Comparison of ENCODE assay signal across 8 mouse cellular contexts in the genomic region with DNA sequence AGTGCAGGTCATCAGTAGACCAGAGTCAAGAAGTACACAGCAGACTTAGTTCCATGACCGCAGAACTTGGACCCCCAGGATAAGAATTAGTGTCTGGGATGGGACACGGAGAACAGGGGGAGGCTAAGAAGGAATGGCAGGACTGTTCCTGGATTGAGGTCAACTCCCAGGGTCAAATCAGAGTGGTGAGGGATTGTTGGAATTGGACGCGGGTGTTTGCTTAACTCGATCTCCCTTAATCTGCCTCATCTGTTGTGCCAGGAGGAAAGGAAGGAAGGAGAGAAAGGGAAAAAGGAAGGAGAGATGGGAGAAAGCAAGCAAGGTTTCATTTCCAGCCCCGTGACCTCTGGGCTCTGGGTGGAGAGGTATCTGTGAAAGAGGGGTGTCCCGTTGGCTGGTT. TPM values are rescaled to one million over a fixed set of nuclear protein-coding genes. Genes with fewer than 3 reads are reported as not detected.
DNase-seq lines count a peak whose midpoint lies in the region; ATAC-seq lines count a peak whose summit lies in the region.

A gene (plus strand): TSS at position 301 of the 400 bp plus-strand sequence.

- H3K36me3 ChIP-seq in kidney, embryonic 14.5 days (ENCODE audit: control insufficient read depth, insufficient read depth, low read length), result peaks cover 47% of the 10 kb centered on the region
- H3K36me3 ChIP-seq in embryonic facial prominence, embryonic 10.5 days (replicated peaks), result peaks cover 64% of the 10 kb centered on the region
- H3K36me3 ChIP-seq in midbrain, embryonic 12.5 days, result peaks cover 52% of the 10 kb centered on the region

- 13% methylated on average over 7 of the region's 7 CpGs for WGBS in kidney, embryonic 14.5 days
- WGBS in embryonic facial prominence, embryonic 10.5 days, result 11% methylated on average over 7 of the region's 7 CpGs
- 14% methylated on average over 7 of the region's 7 CpGs for WGBS in midbrain, embryonic 12.5 days

- peak within 1 kb of the TSS; percentile 60 for H3K4me3 ChIP-seq in kidney, embryonic 14.5 days (ENCODE audit: low read length)
- peak within 1 kb of the TSS; percentile 76 for H3K4me3 ChIP-seq in embryonic facial prominence, embryonic 10.5 days
- peak within 1 kb of the TSS; percentile 69 for H3K4me3 ChIP-seq in midbrain, embryonic 12.5 days

- peak within 1 kb of the TSS; percentile 80 for H3K9ac ChIP-seq in kidney, embryonic 14.5 days (ENCODE audit: low read depth, low read length)
- H3K9ac ChIP-seq in midbrain, embryonic 12.5 days (replicated peaks), result peak within 1 kb of the TSS; percentile 90

- H3K9me3 ChIP-seq in kidney, embryonic 14.5 days (ENCODE audit: control insufficient read depth, low read length), result no peaks in the 10 kb centered on the region
- H3K9me3 ChIP-seq in embryonic facial prominence, embryonic 10.5 days, result 0 out of 2 replicates have a peak, but pooled peaks cover 3% of the 10 kb centered on the region
- H3K9me3 ChIP-seq in midbrain, embryonic 12.5 days, result no peaks in the 10 kb centered on the region

- peaks cover 14% of the 10 kb centered on the region for H3K4me1 ChIP-seq in kidney, embryonic 14.5 days (ENCODE audit: control insufficient read depth, insufficient read depth, low read length)
- H3K4me1 ChIP-seq in embryonic facial prominence, embryonic 10.5 days, result peaks cover 35% of the 10 kb centered on the region
- peaks cover 26% of the 10 kb centered on the region for H3K4me1 ChIP-seq in midbrain, embryonic 12.5 days

- ATAC-seq in kidney, embryonic 14.5 days (ENCODE audit: low FRiP score, low TSS enrichment), result no peak
- no peak for ATAC-seq in midbrain, embryonic 12.5 days (ENCODE audit: low FRiP score, low read depth)

- intact Hi-C loops in left cerebral cortex, postnatal 14 days (cut with DNase I), result no loop called here

- no peak for DNase-seq in kidney, adult 18-20 months
- DNase-seq in embryonic facial prominence, embryonic 10.5 days (ENCODE audit: low spot score), result no peak
- DNase-seq in heart, postnatal 4 days, result no peak
- no peak for DNase-seq in right cerebral cortex, postnatal 4 days
- DNase-seq in left cerebral cortex, postnatal 14 days (ENCODE audit: low spot score in 2 of 2), result no peak
- no peak for DNase-seq in lung, adult 18-20 months

- peak within 1 kb of the TSS; percentile 54 for H3K4me2 ChIP-seq in kidney, embryonic 14.5 days (replicated peaks; ENCODE audit: low read depth, low read length)
- H3K4me2 ChIP-seq in midbrain, embryonic 12.5 days (replicated peaks), result peak within 1 kb of the TSS; percentile 80

- H3K27ac ChIP-seq in kidney, embryonic 14.5 days (ENCODE audit: low read depth, low read length), result peak within 1 kb of the TSS; percentile 73
- peak within 1 kb of the TSS; percentile 97 for H3K27ac ChIP-seq in embryonic facial prominence, embryonic 10.5 days (replicated peaks)
- H3K27ac ChIP-seq in midbrain, embryonic 12.5 days (replicated peaks), result peak within 1 kb of the TSS; percentile 81

- H3K27me3 ChIP-seq in kidney, embryonic 14.5 days (ENCODE audit: control insufficient read depth, insufficient read depth, low read length), result no peaks in the 10 kb centered on the region
- no peaks in the 10 kb centered on the region for H3K27me3 ChIP-seq in embryonic facial prominence, embryonic 10.5 days (replicated peaks; ENCODE audit: low read depth, poor library complexity, severe bottlenecking)
- no peaks in the 10 kb centered on the region for H3K27me3 ChIP-seq in midbrain, embryonic 12.5 days

RNA-seq across cellular contexts. Expression of the gene that starts here (rescaled TPM):
- 412 and 476 TPM in 2 replicates for polyA plus RNA-seq in kidney, embryonic 14.5 days (2014; fragmentation: Nextera tagmentation; extraction: Ambion mirVana)
- polyA plus RNA-seq in embryonic facial prominence, embryonic 10.5 days (2016; fragmentation: Nextera tagmentation; extraction: Ambion mirVana), result 399 and 480 TPM in 2 replicates
- 10 to 100 TPM; 63.0 to 65.1 TPM for total RNA-seq in heart, postnatal 4 days (2021)
- 240 and 287 TPM in 2 replicates for polyA plus RNA-seq in midbrain, embryonic 12.5 days (2016; fragmentation: Nextera tagmentation; extraction: Ambion mirVana)
- total RNA-seq in left cerebral cortex, postnatal 14 days (2021), result 10 to 100 TPM in 1 of 2 experiments, 1 to 10 TPM in 1; 9.5 to 10.5 TPM

Comparison
In these comparisons a context has a peak if more than half of its experiments do, and no peak if none do; other contexts are left out.
1. RNA of the gene that starts here (total RNA-seq): 63.0 to 65.1 TPM in heart, postnatal 4 days; 9.5 to 10.5 TPM in left cerebral cortex, postnatal 14 days; every median in the first group is over 4 times any median in the second.
2. Peak in every context shown above with its lines, with median percentiles within 50 percentile points of each other: H3K27ac ChIP-seq and H3K4me3 ChIP-seq.